Mouse (Mus musculus) ES-E14 (cell line): ENCODE results near the gene Frrs1l. TPM values are rescaled to one million over a fixed set of nuclear protein-coding genes. Genes with fewer than 3 reads are reported as not detected.

Experiments
- DNase-seq: peaks from one replicate; pipeline ENCODE4 v3.0.0-alpha.2; 2013; ENCODE audit warnings: low read depth, low spot score
- H3K27ac ChIP-seq: 2 replicates; pipeline ENCODE4 v1.5.1; 2012; ENCODE audit warnings: low read depth, mild to moderate bottlenecking, low read length, moderate library complexity, mixed read lengths; ENCODE audit not compliant: poor library complexity, insufficient read depth, severe bottlenecking
- H3K36me3 ChIP-seq: 2 replicates; pipeline ENCODE4 v1.6.1; 2012; ENCODE audit warnings: mild to moderate bottlenecking, low read length, moderate library complexity, mixed read lengths; ENCODE audit not compliant: control insufficient read depth, poor library complexity, insufficient read depth, severe bottlenecking
- H3K4me1 ChIP-seq, 2 experiments: fragments of 150-350 bp in 1 of 2; sonication (generic) in 1 of 2; 2 replicates each; pipeline ENCODE4 v1.6.1; 2012; ENCODE audit warnings: low read length in 2 of 2, mild to moderate bottlenecking in 1 of 2, mixed read lengths in 1 of 2; ENCODE audit not compliant: control insufficient read depth in 2 of 2, insufficient read depth in 2 of 2, poor library complexity in 1 of 2
- H3K4me3 ChIP-seq, 2 experiments: fragments of 150-350 bp in 1 of 2; sonication (generic) in 1 of 2; 2 replicates each; pipeline ENCODE4 v1.5.1; 2012; ENCODE audit warnings: low read length in 2 of 2, low read depth in 1 of 2, mild to moderate bottlenecking in 1 of 2, mixed read lengths in 1 of 2; ENCODE audit not compliant: insufficient read depth in 1 of 2, poor library complexity in 1 of 2, severe bottlenecking in 1 of 2
- H3K9ac ChIP-seq: 2 replicates; pipeline ENCODE4 v1.6.1; 2012; ENCODE audit warnings: low read depth, mild to moderate bottlenecking, low read length, mixed read lengths; ENCODE audit not compliant: poor library complexity, insufficient read depth, severe bottlenecking
- H3K9me3 ChIP-seq: fragments of 150-350 bp; sonication (generic); 2 replicates; pipeline ENCODE4 v1.6.1; 2012; ENCODE audit warnings: low read depth, mild to moderate bottlenecking, low read length; ENCODE audit not compliant: control insufficient read depth, insufficient read depth
- CHD2 ChIP-seq: IDR thresholded peaks from 2 replicates; pipeline ENCODE4 v1.6.1; 2014; ENCODE audit warnings: mild to moderate bottlenecking, low read depth, low read length, inconsistent platforms
- HCFC1 ChIP-seq: IDR thresholded peaks from 2 replicates; pipeline ENCODE4 v1.6.1; 2012; ENCODE audit warnings: low read length, inconsistent platforms, borderline replicate concordance; ENCODE audit not compliant: insufficient read depth
- MAFK ChIP-seq: IDR thresholded peaks from 2 replicates; pipeline ENCODE4 v1.6.1; 2014; ENCODE audit warnings: mild to moderate bottlenecking, low read depth, low read length, inconsistent platforms; ENCODE audit not compliant: insufficient read depth
- ZC3H11A ChIP-seq: IDR thresholded peaks from 2 replicates; pipeline ENCODE4 v1.6.1; 2012; ENCODE audit warnings: low read depth, mild to moderate bottlenecking, inconsistent platforms, low read length, borderline replicate concordance
- ZNF384 ChIP-seq: IDR thresholded peaks from 2 replicates; pipeline ENCODE4 v1.6.1; 2012; ENCODE audit warnings: low read depth, low read length, inconsistent platforms
- in situ Hi-C, 2 experiments: fragments of 600-800 bp; cut with MboI; formaldehyde crosslinking; loops; one replicate each; pipeline ENCODE4 v1.15.1; 2025; ENCODE audit warnings: low sequenced_read_pairs in 2 of 2, inconsistent platforms in 1 of 2; ENCODE audit not compliant: unreplicated experiment in 2 of 2
- total RNA-seq: library from RNA; depleted of rRNA; stranded (reverse); fragments of 300-350 nt; gene quantifications from 2 replicates; pipeline ENCODE4 v1.2.3, GENCODE M21; 2012

Frrs1l gene
- total RNA-seq, 1 experiment: 0.54 TPM

- TF ChIP-seq ZNF384 (no peak), MAFK (no peak), CHD2 (no peak), ZC3H11A (no peak), HCFC1 (no peak)
Observed at GRCm38 (mm10) chr4:56963687-56964086, 26.5 kb downstream of the Frrs1l start.

GRCm38 (mm10) chr4:56961320-56961925, 28.8 kb downstream of the Frrs1l start:
- in situ Hi-C loops: no loop called here
- DNase-seq: no peak
- TF ChIP-seq CHD2: no peak
- TF ChIP-seq HCFC1: no peak
- no peak for TF ChIP-seq ZC3H11A
- TF ChIP-seq MAFK: no peak
- no peak for TF ChIP-seq ZNF384

More at GRCm38 (mm10) chr4:56963687-56964086, 26.5 kb downstream of the Frrs1l start:
- Histone ChIP-seq H3K27ac (no peak overlapping the region), H3K4me3 (no peak overlapping the region), H3K4me1 (no peaks in the 10 kb centered on the region; a peak in 1 of 4 replicates), H3K9ac (no peak overlapping the region), H3K36me3 (no peaks in the 10 kb centered on the region), H3K9me3 (no peaks in the 10 kb centered on the region)
- DNase-seq: no peak
- in situ Hi-C loops: no loop called here

GRCm38 (mm10) chr4:56957518-56957917, 32.7 kb downstream of the Frrs1l start:
- in situ Hi-C loops: no loop called here
- Histone ChIP-seq H3K4me1 (peaks cover 8 to 16% of the 10 kb centered on the region in 2 experiments; a peak in 3 of 4 replicates), H3K9me3 (no peaks in the 10 kb centered on the region), H3K4me3 (no peak overlapping the region), H3K9ac (no peak overlapping the region), H3K36me3 (no peaks in the 10 kb centered on the region), H3K27ac (no peak overlapping the region)
- no peak for TF ChIP-seq CHD2
- no peak for TF ChIP-seq ZC3H11A
- TF ChIP-seq HCFC1: no peak
- no peak for TF ChIP-seq ZNF384
- TF ChIP-seq MAFK: no peak
- DNase-seq: no peak

More at GRCm38 (mm10) chr4:56961320-56961925, 28.8 kb downstream of the Frrs1l start:
- H3K4me3 ChIP-seq: no peak overlapping the region
- H3K36me3 ChIP-seq: no peaks in the 10 kb centered on the region
- no peak overlapping the region for H3K27ac ChIP-seq
- H3K9me3 ChIP-seq: no peaks in the 10 kb centered on the region
- peaks cover 3 to 5% of the 10 kb centered on the region in 2 experiments; a peak in 3 of 4 replicates for H3K4me1 ChIP-seq
- no peak overlapping the region for H3K9ac ChIP-seq

GRCm38 (mm10) chr4:56953235-56953634, 37.0 kb downstream of the Frrs1l start:
- Histone ChIP-seq H3K4me1 (peaks cover 8 to 23% of the 10 kb centered on the region in 2 experiments; a peak in 3 of 4 replicates), H3K9ac (peak overlapping the region; percentile 6; the same call in 1 of the 2 replicates), H3K27ac (peak overlapping the region; percentile 70), H3K9me3 (no peaks in the 10 kb centered on the region), H3K36me3 (no peaks in the 10 kb centered on the region), H3K4me3 (peak overlapping the region in 1 of 2 experiments; percentile 22; a peak in 3 of 4 replicates)
- TF ChIP-seq CHD2 (no peak), MAFK (peak; percentile 87)
- DNase-seq: no peak
- in situ Hi-C loops: no loop called here

GRCm38 (mm10) chr4:56951701-56952100, 38.5 kb downstream of the Frrs1l start:
- H3K9me3 ChIP-seq: no peaks in the 10 kb centered on the region
- H3K4me3 ChIP-seq: no peak overlapping the region
- in situ Hi-C loops: no loop called here
- no peak for TF ChIP-seq MAFK
- TF ChIP-seq ZC3H11A: no peak
- TF ChIP-seq CHD2: no peak
- no peak for TF ChIP-seq HCFC1
- no peak for TF ChIP-seq ZNF384
- H3K4me1 ChIP-seq: peaks cover 8 to 23% of the 10 kb centered on the region in 2 experiments; a peak in 3 of 4 replicates
- H3K9ac ChIP-seq: no peak overlapping the region
- no peaks in the 10 kb centered on the region for H3K36me3 ChIP-seq
- no peak for DNase-seq
- H3K27ac ChIP-seq: no peak overlapping the region
